Mouse (Mus musculus) skeletal muscle tissue, adult 2 months (tissue): ENCODE data around the gene Gpr132.
A peak's percentile ranks its signal among the peaks of the same experiment; 100 is the strongest.
"Not testable (repeated sequence)": the region's sequence is repeated elsewhere in the genome, so short reads cannot be mapped to it uniquely, and the experiment has no call there.

Experiments used
- DNase-seq: peaks from one replicate; pipeline ENCODE4 v3.0.0-alpha.2; 2012; ENCODE audit warnings: low read depth, low spot score

The Gpr132 gene

GRCm38 (mm10) chr12:112820401-112820999, 47.5 kb downstream of the Gpr132 start:
- no peak for DNase-seq

GRCm38 (mm10) chr12:112819057-112819662, 48.9 kb downstream of the Gpr132 start:
- DNase-seq: no peak

GRCm38 (mm10) chr12:112816866-112817265, 51.2 kb downstream of the Gpr132 start:
- DNase-seq: not testable (repeated sequence)

GRCm38 (mm10) chr12:112816294-112816693, 51.7 kb downstream of the Gpr132 start:
- no peak for DNase-seq

- no peak for DNase-seq
These were observed 53.2 kb downstream of the Gpr132 start for GRCm38 (mm10) chr12:112814682-112815470.

GRCm38 (mm10) chr12:112813370-112813769, 54.7 kb downstream of the Gpr132 start:
- no peak for DNase-seq

GRCm38 (mm10) chr12:112810092-112810885, 57.7 kb downstream of the Gpr132 start:
- DNase-seq: no peak

GRCm38 (mm10) chr12:112809641-112810040, 58.4 kb downstream of the Gpr132 start:
- DNase-seq: no peak

GRCm38 (mm10) chr12:112808587-112809364, 59.3 kb downstream of the Gpr132 start, which contains the start of gene Clba1:
Gene Clba1 (plus strand): TSS chr12:112808937.
- peak; percentile 93 for DNase-seq

GRCm38 (mm10) chr12:112808212-112808586, 59.8 kb downstream of the Gpr132 start:
- DNase-seq: no peak

GRCm38 (mm10) chr12:112807796-112808195, 60.2 kb downstream of the Gpr132 start:
- DNase-seq: no peak

- no peak for DNase-seq
These were observed 62.0 kb downstream of the Gpr132 start for GRCm38 (mm10) chr12:112806044-112806443.

- no peak for DNase-seq
These were observed 64.0 kb downstream of the Gpr132 start for GRCm38 (mm10) chr12:112804046-112804445.

- DNase-seq: no peak
These were observed 65.1 kb downstream of the Gpr132 start for GRCm38 (mm10) chr12:112802917-112803316.

- DNase-seq: no peak
These were observed 65.9 kb downstream of the Gpr132 start, which contains the start of gene Ahnak2 for GRCm38 (mm10) chr12:112801864-112802846. Gene Ahnak2 (minus strand): TSS chr12:112802657.
